Mouse (Mus musculus) MEL (cell line): ENCODE measurements around the gene Kcnn3. TPM values are rescaled to one million over a fixed set of nuclear protein-coding genes. Genes with fewer than 3 reads are reported as not detected.
A peak's percentile ranks its signal among the peaks of the same experiment; 100 is the strongest.

Experiments used
- DNase-seq: peaks from one replicate; pipeline ENCODE4 v3.0.0; 2011; ENCODE audit warnings: low read depth, low spot score
- H3K27ac ChIP-seq: 2 replicates; pipeline ENCODE4 v1.5.1; 2012; ENCODE audit warnings: low read depth, mild to moderate bottlenecking, control low read depth, low read length, moderate library complexity; ENCODE audit not compliant: control insufficient read depth
- H3K27me3 ChIP-seq, 2 experiments: fragments of 150-350 bp in 1 of 2; sonication (generic) in 1 of 2; 2 replicates each; pipeline ENCODE4 v1.6.1; 2012; ENCODE audit warnings: low read length in 2 of 2, mild to moderate bottlenecking in 2 of 2, improper control_type of control experiment in 1 of 2, moderate library complexity in 1 of 2; ENCODE audit not compliant: insufficient read depth in 2 of 2, control insufficient read depth in 1 of 2
- H3K36me3 ChIP-seq, 2 experiments: 2 replicates each; pipeline ENCODE4 v1.6.1; 2012 to 2014; ENCODE audit warnings: low read length in 2 of 2, improper control_type of control experiment in 1 of 2, inconsistent platforms in 1 of 2, mild to moderate bottlenecking in 1 of 2; ENCODE audit not compliant: insufficient read depth in 2 of 2, control insufficient read depth in 1 of 2
- H3K4me1 ChIP-seq, 2 experiments: fragments of 150-350 bp in 1 of 2; sonication (generic) in 1 of 2; 2 replicates each; pipeline ENCODE4 v1.6.1; 2012; ENCODE audit warnings: low read length in 2 of 2, improper control_type of control experiment in 1 of 2, mild to moderate bottlenecking in 1 of 2; ENCODE audit not compliant: insufficient read depth in 2 of 2, control insufficient read depth in 1 of 2
- H3K4me3 ChIP-seq, 2 experiments: fragments of 150-350 bp in 1 of 2; sonication (generic) in 1 of 2; 2 replicates each; pipeline ENCODE4 v1.5.1; 2012; ENCODE audit warnings: low read depth in 2 of 2, low read length in 2 of 2, mild to moderate bottlenecking in 2 of 2, moderate library complexity in 2 of 2, control low read depth in 1 of 2, improper control_type of control experiment in 1 of 2; ENCODE audit not compliant: control insufficient read depth in 1 of 2, insufficient read depth in 1 of 2
- H3K79me2 ChIP-seq: 2 replicates; pipeline ENCODE4 v1.6.1; 2012; ENCODE audit warnings: mild to moderate bottlenecking, low read length, moderate library complexity; ENCODE audit not compliant: control insufficient read depth, poor library complexity, insufficient read depth
- H3K9ac ChIP-seq: 2 replicates; pipeline ENCODE4 v1.6.1; 2012; ENCODE audit warnings: low read depth, mild to moderate bottlenecking, control low read depth, low read length, moderate library complexity; ENCODE audit not compliant: control insufficient read depth, poor library complexity, severe bottlenecking
- H3K9me3 ChIP-seq: fragments of 150-350 bp; sonication (generic); replicated peaks from 2 replicates; pipeline ENCODE4 v1.6.1; 2012; ENCODE audit warnings: mild to moderate bottlenecking, low read length, improper control_type of control experiment, moderate library complexity; ENCODE audit not compliant: insufficient read depth
- CHD1 ChIP-seq: IDR thresholded peaks from 2 replicates; pipeline ENCODE4 v1.6.1; 2012; ENCODE audit warnings: low read depth, mild to moderate bottlenecking, inconsistent platforms, low read length, improper control_type of control experiment
- CTCF ChIP-seq, 3 experiments: IDR thresholded peaks in 2 of 3; conservative IDR thresholded peaks in 1 of 3; 2 replicates each; pipeline ENCODE4 v1.5.1; 2011 to 2012; ENCODE audit warnings: low read length in 3 of 3, low read depth in 2 of 3, mild to moderate bottlenecking in 2 of 3, improper control_type of control experiment in 1 of 3, inconsistent platforms in 1 of 3, mixed read lengths in 1 of 3, moderate library complexity in 1 of 3; ENCODE audit not compliant: control insufficient read depth in 1 of 3, insufficient read depth in 1 of 3, poor library complexity in 1 of 3, severe bottlenecking in 1 of 3
- MYC ChIP-seq: IDR thresholded peaks from 2 replicates; pipeline ENCODE4 v1.6.1; 2011; ENCODE audit warnings: low read depth, mild to moderate bottlenecking, low read length, improper control_type of control experiment, moderate library complexity
- NELFE ChIP-seq: IDR thresholded peaks from 2 replicates; pipeline ENCODE4 v1.6.1; 2011; ENCODE audit warnings: low read depth, low read length, improper control_type of control experiment
- RAD21 ChIP-seq: IDR thresholded peaks from 2 replicates; pipeline ENCODE4 v1.6.1; 2011; ENCODE audit warnings: mild to moderate bottlenecking, low read depth, low read length, improper control_type of control experiment
- SMC3 ChIP-seq: IDR thresholded peaks from 2 replicates; pipeline ENCODE4 v1.6.1; 2011; ENCODE audit warnings: low read depth, low read length, improper control_type of control experiment
- ZC3H11A ChIP-seq: IDR thresholded peaks from 2 replicates; pipeline ENCODE4 v1.6.1; 2012; ENCODE audit warnings: low read depth, mild to moderate bottlenecking, inconsistent platforms, low read length, improper control_type of control experiment
- polyA plus RNA-seq, 2 experiments: library from polyadenylated mRNA; stranded (reverse) in 1 of 2; unstranded in 1 of 2; fragments of >175 nt in 1 of 2; fragments of >200 nt in 1 of 2; gene quantifications; 2 replicates each; pipeline versions ENCODE4 v1.2.1 to v1.2.4; 2012; ENCODE audit warnings: low replicate concordance in 2 of 2, low read depth in 1 of 2; ENCODE audit not compliant: insufficient read length in 2 of 2, insufficient read depth in 1 of 2, missing spikeins in 1 of 2
- total RNA-seq: library from RNA; depleted of rRNA; stranded (reverse); fragments of 300-350 nt; gene quantifications from 2 replicates; pipeline ENCODE4 v1.2.3, GENCODE M21; 2012

The Kcnn3 gene
- total and polyA plus RNA-seq, 3 experiments, result 0.04 TPM; not detected in 2

DNA sequence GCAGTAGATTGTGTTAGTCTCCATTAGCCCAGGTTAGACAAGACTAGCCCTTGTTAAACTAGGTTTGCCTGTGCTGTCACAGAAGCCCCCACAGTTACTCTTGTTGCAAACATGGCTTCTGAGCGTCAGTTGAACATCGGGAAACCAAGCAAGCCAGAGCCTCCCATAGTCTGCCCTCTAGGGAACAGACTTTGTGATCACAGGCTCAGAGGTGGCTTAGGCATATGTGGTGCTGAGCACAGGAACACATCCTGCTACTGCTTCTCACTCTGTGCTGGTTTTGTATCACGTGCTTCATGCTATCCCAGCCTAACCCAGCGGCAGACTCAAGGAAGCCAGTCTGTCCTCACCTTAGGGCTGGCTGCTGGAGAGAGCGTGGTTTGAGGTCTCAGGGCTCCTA, 92.1 kb downstream of the Kcnn3 start:
- peaks cover 6 to 16% of the 10 kb centered on the region in 2 experiments for H3K27me3 ChIP-seq
- DNase-seq, result no peak

DNA sequence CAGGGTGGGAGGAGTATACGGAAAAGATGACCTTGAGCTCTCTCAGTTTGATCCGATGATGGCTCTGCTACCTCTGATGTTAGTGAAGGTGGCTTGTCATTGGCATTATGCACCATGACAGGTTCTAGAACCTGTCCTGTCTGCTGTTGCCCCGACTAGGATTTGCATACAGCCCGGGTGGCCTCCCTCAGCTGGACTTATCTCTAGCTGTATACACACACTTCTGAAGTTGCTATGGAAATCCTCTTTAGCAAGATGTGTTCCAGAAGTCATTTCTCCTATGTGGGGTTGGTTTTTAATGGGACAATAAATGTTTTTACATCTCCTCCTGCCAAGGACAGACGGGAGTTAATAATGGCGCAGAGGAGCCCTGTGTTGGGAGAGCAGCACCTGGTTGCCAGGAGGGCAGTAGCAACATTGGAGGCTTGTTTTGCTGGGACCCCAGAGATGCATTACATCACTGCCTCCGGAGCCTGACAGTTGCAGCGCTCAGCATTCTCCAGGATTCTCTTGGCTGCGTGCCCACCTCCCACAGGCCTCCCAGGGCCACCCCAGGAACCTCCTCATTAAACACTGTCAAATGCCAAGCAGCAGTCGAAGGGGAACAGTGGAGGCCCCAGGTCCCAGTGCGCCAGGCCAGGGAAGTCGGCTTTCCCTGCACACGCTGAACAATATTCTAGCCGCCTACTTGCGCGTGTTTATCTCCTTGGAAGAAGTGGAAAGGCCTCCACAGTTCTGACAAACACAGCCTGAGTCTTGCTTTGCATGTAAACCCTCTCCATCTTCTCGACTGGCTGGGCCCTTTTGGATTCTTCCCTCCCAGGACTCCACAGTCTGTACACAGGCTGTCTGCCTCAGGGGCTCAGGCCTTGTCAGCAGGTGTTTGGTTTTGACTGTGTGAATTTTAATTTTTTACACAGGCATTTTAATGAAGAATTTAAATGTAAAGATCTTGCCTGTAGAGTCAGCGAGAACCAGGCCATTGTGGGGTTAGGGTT, 93.9 kb downstream of the Kcnn3 start:
- DNase-seq, result no peak

More for the DNA sequence above, 92.1 kb downstream of the Kcnn3 start:
- no peaks in the 10 kb centered on the region for H3K4me1 ChIP-seq
- no peak for TF ChIP-seq NELFE
- TF ChIP-seq SMC3, result peak; percentile 14; the same call in 1 of the 2 replicates
- H3K9ac ChIP-seq, result no peak overlapping the region
- H3K27ac ChIP-seq, result no peak overlapping the region
- H3K36me3 ChIP-seq, result no peaks in the 10 kb centered on the region
- H3K79me2 ChIP-seq, result no peaks in the 10 kb centered on the region
- H3K4me3 ChIP-seq, result no peak overlapping the region
- no peaks in the 10 kb centered on the region for H3K9me3 ChIP-seq

DNA sequence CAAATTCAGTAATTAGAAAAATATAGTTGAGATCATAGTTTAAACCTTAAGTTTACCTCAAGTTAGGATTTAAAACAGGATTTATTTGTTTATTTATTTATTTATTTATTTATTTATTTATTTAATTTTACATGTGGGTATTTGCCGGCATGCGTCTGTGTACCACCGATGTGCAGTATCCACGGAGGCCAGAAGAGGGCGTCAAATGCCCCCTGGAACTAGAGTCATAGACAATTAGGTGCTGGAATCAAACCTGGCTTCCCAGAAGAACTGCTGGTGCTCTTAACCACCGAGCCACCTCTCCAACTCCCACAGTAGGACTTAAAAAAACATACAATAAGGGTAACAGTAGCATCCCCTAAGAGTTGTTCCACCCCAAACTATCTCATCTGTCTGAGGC, 96.9 kb downstream of the Kcnn3 start:
- TF ChIP-seq ZC3H11A, result 0 out of 2 replicates have a peak, but pooled peaks have one; percentile 19
- TF ChIP-seq CTCF (IDR thresholded peaks at IDR 0.05 in 2 of 3, conservative IDR thresholded peaks at IDR 0.05 in 1 of 3; ENCODE audit: control insufficient read depth in 1 of 3, insufficient read depth in 1 of 3, low read depth in 2 of 3, low read length in 3 of 3, poor library complexity in 1 of 3, severe bottlenecking in 1 of 3), result peak; percentile 39 to 70 (median 55); a peak in 5 of 6 replicates
- peak; percentile 43 for TF ChIP-seq RAD21
- peak; percentile 59 for TF ChIP-seq SMC3
- TF ChIP-seq CHD1, result no peak
- Histone ChIP-seq H3K4me1 (no peaks in the 10 kb centered on the region), H3K36me3 (no peaks in the 10 kb centered on the region), H3K9ac (no peak overlapping the region), H3K4me3 (no peak overlapping the region), H3K27ac (no peak overlapping the region), H3K27me3 (peaks cover 17 to 25% of the 10 kb centered on the region in 2 experiments), H3K79me2 (no peaks in the 10 kb centered on the region), H3K9me3 (no peaks in the 10 kb centered on the region)
- peak; percentile 42 for DNase-seq

More for the DNA sequence above, 93.9 kb downstream of the Kcnn3 start:
- H3K27ac ChIP-seq, result no peak overlapping the region
- no peak overlapping the region for H3K4me3 ChIP-seq
- H3K79me2 ChIP-seq, result no peaks in the 10 kb centered on the region
- H3K9me3 ChIP-seq, result no peaks in the 10 kb centered on the region
- peaks cover 6 to 17% of the 10 kb centered on the region in 2 experiments for H3K27me3 ChIP-seq
- H3K9ac ChIP-seq, result no peak overlapping the region
- no peaks in the 10 kb centered on the region for H3K36me3 ChIP-seq
- no peaks in the 10 kb centered on the region for H3K4me1 ChIP-seq
- no peak for TF ChIP-seq MYC
